Mouse (Mus musculus) hindbrain, embryonic 13.5 days (tissue): ENCODE measurements around the gene Rnf168. TPM values are rescaled to one million over a fixed set of nuclear protein-coding genes. Genes with fewer than 3 reads are reported as not detected.

Source experiments
- ATAC-seq: fragments of 200-750 bp; cut with Nextera tagmentation; 2 replicates; pipeline ENCODE4 v1.8.0; 2017; ENCODE audit warnings: moderate TSS enrichment; ENCODE audit not compliant: low FRiP score
- H3K27ac ChIP-seq: fragments of 300-500 bp; sonication (generic); 2 replicates; pipeline ENCODE4 v1.5.1; 2015; ENCODE audit warnings: inconsistent platforms, mild to moderate bottlenecking, moderate library complexity
- H3K27me3 ChIP-seq: fragments of 300-500 bp; sonication (generic); 2 replicates; pipeline ENCODE4 v1.6.1; 2015; ENCODE audit warnings: mild to moderate bottlenecking, inconsistent platforms
- H3K36me3 ChIP-seq: fragments of 300-500 bp; sonication (generic); 2 replicates; pipeline ENCODE4 v1.6.1; 2015; ENCODE audit warnings: mild to moderate bottlenecking, inconsistent platforms
- H3K4me1 ChIP-seq: fragments of 300-500 bp; sonication (generic); replicated peaks from 2 replicates; pipeline ENCODE4 v1.6.1; 2015; ENCODE audit warnings: inconsistent platforms
- H3K4me2 ChIP-seq: fragments of 300-500 bp; sonication (generic); 2 replicates; pipeline ENCODE4 v1.6.1; 2015; ENCODE audit warnings: inconsistent platforms, mild to moderate bottlenecking, moderate library complexity
- H3K4me3 ChIP-seq: fragments of 300-500 bp; sonication (generic); 2 replicates; pipeline ENCODE4 v1.5.1; 2015; ENCODE audit warnings: mild to moderate bottlenecking, inconsistent platforms
- H3K9ac ChIP-seq: fragments of 300-500 bp; sonication (generic); 2 replicates; pipeline ENCODE4 v1.6.1; 2015; ENCODE audit warnings: mild to moderate bottlenecking, inconsistent platforms
- H3K9me3 ChIP-seq: fragments of 300-500 bp; sonication (generic); 2 replicates; pipeline ENCODE4 v1.6.1; 2016; ENCODE audit warnings: inconsistent platforms
- WGBS: fragments of 180-500 bp; shearing (Covaris S2); methylation state at CpG from one replicate; pipeline ENCODE4 v1.1.7; 2015; 5-methylcytosine and 5-hydroxymethylcytosine counted together
- polyA plus RNA-seq: library from polyadenylated mRNA; unstranded; fragments of >200 nt; fragmentation: Nextera tagmentation; extraction: Ambion mirVana; gene quantifications from 2 replicates; pipeline ENCODE4 v1.2.1, GENCODE M21; 2015

The Rnf168 gene
- polyA plus RNA-seq, 1 experiment from 2014 or later: 29.1 TPM

GRCm38 (mm10) chr16:32330876-32331670 is 53.8 kb downstream of the Rnf168 start:
- H3K27ac ChIP-seq: peak overlapping the region; percentile 48; the same call in 1 of the 2 replicates
- no peaks in the 10 kb centered on the region for H3K9me3 ChIP-seq
- H3K4me3 ChIP-seq: peak overlapping the region; percentile 99
- no peak overlapping the region for H3K9ac ChIP-seq
- peaks cover 22% of the 10 kb centered on the region for H3K4me1 ChIP-seq
- WGBS: 64% methylated on average over 9 of the region's 9 CpGs
- H3K27me3 ChIP-seq: no peaks in the 10 kb centered on the region
- H3K4me2 ChIP-seq: peak overlapping the region; percentile 50
- no peak for ATAC-seq
- no peaks in the 10 kb centered on the region for H3K36me3 ChIP-seq

DNA sequence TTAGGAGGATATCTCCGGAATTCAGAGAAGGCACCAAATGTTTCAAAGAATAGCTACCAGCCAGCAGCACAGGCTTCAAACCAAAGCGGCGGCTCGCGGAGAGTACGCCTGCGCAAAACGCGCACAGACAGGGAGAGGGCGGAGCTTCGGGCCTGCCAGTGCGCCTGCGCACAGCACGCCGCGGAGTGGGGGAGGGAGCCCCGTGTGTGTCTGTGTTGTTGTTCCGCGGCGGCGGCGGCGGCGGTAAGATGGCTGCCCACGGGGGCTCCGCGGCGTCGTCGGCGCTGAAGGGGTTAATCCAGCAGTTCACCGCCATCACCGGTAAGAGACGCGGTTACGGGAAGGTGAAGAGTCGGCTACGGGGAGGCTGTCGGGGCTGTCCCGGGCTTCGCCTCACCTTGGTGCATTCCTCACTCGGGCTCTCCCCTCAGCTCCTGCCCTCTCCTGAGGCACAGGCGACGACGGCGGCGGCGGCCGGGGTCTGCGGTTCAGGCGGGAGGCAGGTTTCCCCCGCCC is 54.8 kb downstream of the Rnf168 start, which contains the start of gene Ubxn7:
TSS of gene Ubxn7 (plus strand) at position 218 of the 516 bp plus-strand sequence.
- Histone ChIP-seq H3K27ac (peak within 1 kb of the TSS; percentile 97), H3K9me3 (no peaks in the 10 kb centered on the region), H3K4me1 (peaks cover 22% of the 10 kb centered on the region), H3K27me3 (no peaks in the 10 kb centered on the region), H3K4me3 (peak within 1 kb of the TSS; percentile 99), H3K9ac (peak within 1 kb of the TSS; percentile 99), H3K4me2 (peak within 1 kb of the TSS; percentile 68), H3K36me3 (no peaks in the 10 kb centered on the region)
- peak; percentile 97 for ATAC-seq
- WGBS: under 1% methylated on average over 52 of the region's 52 CpGs

DNA sequence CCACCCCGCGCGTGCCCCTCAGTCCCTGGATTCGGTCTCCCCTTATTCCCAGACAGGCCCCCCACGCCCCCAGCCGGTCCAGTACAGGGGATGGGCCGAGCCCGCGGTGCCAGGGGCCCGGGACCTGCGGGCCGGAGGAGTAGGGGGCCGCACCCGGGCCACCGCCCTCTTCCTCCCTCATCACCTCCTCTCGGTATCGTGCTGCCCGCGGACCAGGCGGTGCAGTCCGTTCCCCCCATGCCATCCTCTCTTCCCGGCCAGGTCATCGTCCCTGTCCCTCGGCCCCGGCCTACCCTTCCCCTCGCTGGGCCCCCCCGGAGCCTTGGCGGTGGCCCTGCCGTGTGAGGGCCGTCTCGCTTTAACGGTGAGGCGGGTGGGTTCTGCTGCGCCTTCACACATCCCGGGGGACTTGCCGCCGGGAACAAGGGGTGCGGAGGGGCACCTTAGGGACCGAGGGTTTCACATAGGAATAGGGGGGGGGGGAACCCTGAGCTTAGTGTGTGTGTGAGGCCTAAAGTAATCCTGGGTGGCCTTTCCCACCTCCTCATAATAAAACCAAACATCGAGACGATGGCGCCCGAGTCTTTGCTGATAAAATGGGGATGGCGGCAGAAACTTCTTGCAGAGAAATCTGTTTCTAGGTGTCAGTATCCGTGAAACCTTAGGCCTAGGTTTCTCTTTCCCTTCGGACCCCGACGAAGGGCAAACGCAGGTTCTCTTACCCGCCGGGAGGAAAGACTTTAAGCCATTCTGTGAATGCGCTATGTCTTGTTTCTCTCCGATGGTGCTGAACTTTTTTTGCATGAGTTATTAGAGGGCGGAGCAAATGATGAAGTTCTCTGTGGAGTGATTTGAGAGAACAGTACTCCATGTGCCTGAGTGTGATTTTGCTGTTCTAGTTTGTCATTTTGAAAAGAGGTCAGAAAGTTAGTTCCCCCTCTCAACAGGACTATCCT is 55.6 kb downstream of the Rnf168 start:
- H3K4me2 ChIP-seq: peak overlapping the region; percentile 68
- H3K4me3 ChIP-seq: peak overlapping the region; percentile 99
- H3K27me3 ChIP-seq: no peaks in the 10 kb centered on the region
- peak overlapping the region; percentile 97 for H3K27ac ChIP-seq
- no peaks in the 10 kb centered on the region for H3K9me3 ChIP-seq
- H3K4me1 ChIP-seq: peaks cover 22% of the 10 kb centered on the region
- peak overlapping the region; percentile 99 for H3K9ac ChIP-seq
- 1% methylated on average over 54 of the region's 54 CpGs for WGBS
- ATAC-seq: peak; percentile 88
- no peaks in the 10 kb centered on the region for H3K36me3 ChIP-seq

GRCm38 (mm10) chr16:32335146-32335545 is 57.9 kb downstream of the Rnf168 start:
- no peak overlapping the region for H3K9ac ChIP-seq
- no peaks in the 10 kb centered on the region for H3K9me3 ChIP-seq
- no peaks in the 10 kb centered on the region for H3K36me3 ChIP-seq
- H3K4me2 ChIP-seq: no peak overlapping the region
- H3K4me3 ChIP-seq: no peak overlapping the region
- 95% methylated on average over 5 of the region's 5 CpGs for WGBS
- H3K27ac ChIP-seq: no peak overlapping the region
- peaks cover 22% of the 10 kb centered on the region for H3K4me1 ChIP-seq
- no peak for ATAC-seq
- H3K27me3 ChIP-seq: no peaks in the 10 kb centered on the region

DNA sequence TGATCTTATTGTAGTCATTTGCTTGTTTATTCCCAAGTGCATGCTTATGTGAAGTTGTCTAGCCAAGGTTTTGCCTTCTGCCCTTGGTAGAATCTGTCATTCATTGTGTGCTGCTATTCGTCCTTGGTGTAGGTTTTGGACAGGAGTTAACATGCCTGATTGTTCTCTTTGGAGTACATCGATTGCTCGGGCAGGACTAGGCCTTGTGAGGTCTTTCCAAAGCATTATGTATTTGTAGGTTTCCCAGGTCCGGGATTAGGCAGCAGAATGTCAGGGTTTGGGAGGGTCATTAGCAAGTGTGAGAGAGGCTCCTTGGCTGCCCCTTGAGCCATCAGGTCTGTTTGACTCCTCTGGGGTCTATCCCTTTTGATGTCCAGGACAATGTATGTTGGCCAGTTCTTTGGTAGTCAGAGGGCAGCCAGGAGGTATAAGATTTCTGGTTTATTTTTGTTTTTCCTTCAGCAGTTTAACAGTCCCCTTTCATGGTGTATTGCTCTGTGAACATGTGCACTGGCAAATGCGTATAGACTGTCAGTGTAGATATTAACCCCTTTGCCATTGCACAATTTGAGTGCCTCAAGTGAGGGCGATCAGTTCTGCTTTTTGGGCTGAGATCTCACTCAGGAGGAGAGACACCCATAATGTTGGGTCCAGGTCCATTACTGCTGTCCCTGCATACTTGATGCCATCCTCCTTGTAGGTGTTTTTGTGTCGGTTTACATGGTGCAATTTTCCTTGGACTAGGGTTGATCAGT is 58.9 kb downstream of the Rnf168 start:
- Histone ChIP-seq H3K36me3 (no peaks in the 10 kb centered on the region), H3K4me1 (peaks cover 17% of the 10 kb centered on the region), H3K27ac (no peak overlapping the region), H3K4me3 (no peak overlapping the region), H3K4me2 (no peak overlapping the region), H3K9me3 (no peaks in the 10 kb centered on the region), H3K9ac (no peak overlapping the region), H3K27me3 (no peaks in the 10 kb centered on the region)
- no peak for ATAC-seq
- 80% methylated on average over 7 of the region's 7 CpGs for WGBS

DNA sequence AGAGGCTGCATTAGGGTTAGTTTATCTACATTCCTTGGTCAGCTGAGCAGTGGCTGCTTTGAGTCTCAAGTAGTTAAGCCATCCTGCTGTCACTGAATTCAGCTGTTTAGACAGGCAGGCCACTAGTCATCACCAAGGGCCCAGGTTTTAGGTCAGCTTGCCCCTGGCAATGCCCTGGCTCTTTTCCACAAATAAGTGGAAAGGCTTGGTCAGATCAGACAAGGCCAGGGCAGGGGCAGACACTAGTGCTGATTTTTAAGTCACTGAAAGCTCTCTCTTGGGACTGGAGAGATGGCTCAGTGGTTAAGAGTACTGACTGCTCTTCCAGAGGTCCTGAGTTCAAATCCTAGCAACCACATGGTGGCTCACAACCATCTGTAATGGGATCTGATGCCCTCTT is 59.7 kb downstream of the Rnf168 start:
- H3K4me3 ChIP-seq: no peak overlapping the region
- H3K27ac ChIP-seq: no peak overlapping the region
- H3K9me3 ChIP-seq: no peaks in the 10 kb centered on the region
- no peaks in the 10 kb centered on the region for H3K36me3 ChIP-seq
- ATAC-seq: no peak
- no peak overlapping the region for H3K4me2 ChIP-seq
- no peaks in the 10 kb centered on the region for H3K27me3 ChIP-seq
- no peak overlapping the region for H3K9ac ChIP-seq
- H3K4me1 ChIP-seq: peaks cover 14% of the 10 kb centered on the region

GRCm38 (mm10) chr16:32340451-32340850 is 63.2 kb downstream of the Rnf168 start:
- 91% methylated on average over 1 of the region's 1 CpGs for whole genome bisulfite sequencing
- no peaks in the 10 kb centered on the region for H3K27me3 ChIP-seq
- H3K4me3 ChIP-seq: no peak overlapping the region
- no peak overlapping the region for H3K4me2 ChIP-seq
- H3K4me1 ChIP-seq: peaks cover 5% of the 10 kb centered on the region
- ATAC-seq: no peak
- no peak overlapping the region for H3K9ac ChIP-seq
- H3K27ac ChIP-seq: no peak overlapping the region
- no peaks in the 10 kb centered on the region for H3K36me3 ChIP-seq
- no peaks in the 10 kb centered on the region for H3K9me3 ChIP-seq

GRCm38 (mm10) chr16:32345521-32345920 is 68.3 kb downstream of the Rnf168 start:
- H3K9ac ChIP-seq: no peak overlapping the region
- no peak overlapping the region for H3K4me3 ChIP-seq
- no peaks in the 10 kb centered on the region for H3K9me3 ChIP-seq
- no peaks in the 10 kb centered on the region for H3K27me3 ChIP-seq
- H3K36me3 ChIP-seq: no peaks in the 10 kb centered on the region
- no peak for ATAC-seq
- no peak overlapping the region for H3K4me2 ChIP-seq
- H3K4me1 ChIP-seq: no peaks in the 10 kb centered on the region
- H3K27ac ChIP-seq: no peak overlapping the region

DNA sequence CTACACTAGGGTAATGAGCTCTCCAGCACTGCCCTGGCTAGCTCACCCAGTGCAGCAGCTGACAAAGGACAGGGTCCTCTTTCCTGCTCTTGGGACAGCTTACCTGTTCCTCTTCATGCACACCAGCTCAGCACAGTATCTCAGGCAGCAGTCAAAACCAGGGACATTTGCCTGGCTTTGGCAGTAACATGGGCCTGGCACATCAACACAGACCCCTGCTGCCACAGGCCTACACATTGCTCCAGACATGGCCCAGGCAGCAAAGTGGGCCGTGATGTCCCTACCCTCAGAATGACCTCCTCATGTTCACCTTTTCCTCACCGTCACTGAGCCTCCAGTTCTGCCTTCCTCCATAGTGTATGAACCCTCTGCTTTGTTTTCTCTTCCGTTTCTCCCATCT is 73.5 kb downstream of the Rnf168 start:
- ATAC-seq: no peak
- Histone ChIP-seq H3K4me3 (no peak overlapping the region), H3K4me2 (no peak overlapping the region), H3K27ac (no peak overlapping the region), H3K9ac (no peak overlapping the region), H3K27me3 (no peaks in the 10 kb centered on the region), H3K9me3 (no peaks in the 10 kb centered on the region), H3K36me3 (peaks cover 22% of the 10 kb centered on the region), H3K4me1 (no peaks in the 10 kb centered on the region)
- WGBS: 95% methylated on average over 3 of the region's 3 CpGs
